Mouse (Mus musculus) midbrain, embryonic 16.5 days (tissue): Measurements from ENCODE around the gene Tbxa2r. TPM values are rescaled to one million over a fixed set of nuclear protein-coding genes. Genes with fewer than 3 reads are reported as not detected.

ENCODE experiments used
- ATAC-seq: fragments of 200-750 bp; cut with Nextera tagmentation; 2 replicates; pipeline ENCODE4 v1.8.0; 2017; ENCODE audit warnings: moderate TSS enrichment
- H3K27ac ChIP-seq: fragments of 300-500 bp; sonication (generic); 2 replicates; pipeline ENCODE4 v1.5.1; 2014; ENCODE audit warnings: mild to moderate bottlenecking, low read length, mixed read lengths
- H3K27me3 ChIP-seq: fragments of 300-500 bp; sonication (generic); 2 replicates; pipeline ENCODE4 v1.6.1; 2014; ENCODE audit warnings: low read depth, low read length, mixed read lengths; ENCODE audit not compliant: control insufficient read depth, insufficient read depth
- H3K36me3 ChIP-seq: fragments of 300-500 bp; sonication (generic); 2 replicates; pipeline ENCODE4 v1.6.1; 2014; ENCODE audit warnings: mild to moderate bottlenecking, low read length, moderate library complexity, mixed read lengths; ENCODE audit not compliant: control insufficient read depth, insufficient read depth
- H3K4me1 ChIP-seq: fragments of 300-500 bp; sonication (generic); 2 replicates; pipeline ENCODE4 v1.6.1; 2014; ENCODE audit warnings: mild to moderate bottlenecking, low read length, mixed read lengths; ENCODE audit not compliant: control insufficient read depth, insufficient read depth
- H3K4me2 ChIP-seq: fragments of 300-500 bp; sonication (generic); 2 replicates; pipeline ENCODE4 v1.6.1; 2014; ENCODE audit warnings: mild to moderate bottlenecking, low read length, mixed read lengths
- H3K4me3 ChIP-seq: fragments of 300-500 bp; sonication (generic); 2 replicates; pipeline ENCODE4 v1.5.1; 2014; ENCODE audit warnings: low read depth, mild to moderate bottlenecking, low read length, moderate library complexity, mixed read lengths
- H3K9ac ChIP-seq: fragments of 300-500 bp; sonication (generic); 2 replicates; pipeline ENCODE4 v1.6.1; 2014; ENCODE audit warnings: low read depth, low read length, mixed read lengths
- H3K9me3 ChIP-seq: fragments of 300-500 bp; sonication (generic); replicated peaks from 2 replicates; pipeline ENCODE4 v1.6.1; 2014; ENCODE audit warnings: mild to moderate bottlenecking, low read length, mixed read lengths; ENCODE audit not compliant: control insufficient read depth, poor library complexity, severe bottlenecking
- WGBS: fragments of 180-500 bp; shearing (Covaris S2); extraction: QIAGEN DNeasy Blood & Tissue Kit; methylation state at CpG from one replicate; pipeline ENCODE4 v1.1.7; 2014; 5-methylcytosine and 5-hydroxymethylcytosine counted together
- polyA plus RNA-seq: library from polyadenylated mRNA; unstranded; fragments of >200 nt; fragmentation: Nextera tagmentation; extraction: Ambion mirVana; gene quantifications from 2 replicates; pipeline ENCODE4 v1.2.1, GENCODE M21; 2015

The Tbxa2r gene
- polyA plus RNA-seq, 1 experiment from 2014 or later: 4.8 TPM

DNA sequence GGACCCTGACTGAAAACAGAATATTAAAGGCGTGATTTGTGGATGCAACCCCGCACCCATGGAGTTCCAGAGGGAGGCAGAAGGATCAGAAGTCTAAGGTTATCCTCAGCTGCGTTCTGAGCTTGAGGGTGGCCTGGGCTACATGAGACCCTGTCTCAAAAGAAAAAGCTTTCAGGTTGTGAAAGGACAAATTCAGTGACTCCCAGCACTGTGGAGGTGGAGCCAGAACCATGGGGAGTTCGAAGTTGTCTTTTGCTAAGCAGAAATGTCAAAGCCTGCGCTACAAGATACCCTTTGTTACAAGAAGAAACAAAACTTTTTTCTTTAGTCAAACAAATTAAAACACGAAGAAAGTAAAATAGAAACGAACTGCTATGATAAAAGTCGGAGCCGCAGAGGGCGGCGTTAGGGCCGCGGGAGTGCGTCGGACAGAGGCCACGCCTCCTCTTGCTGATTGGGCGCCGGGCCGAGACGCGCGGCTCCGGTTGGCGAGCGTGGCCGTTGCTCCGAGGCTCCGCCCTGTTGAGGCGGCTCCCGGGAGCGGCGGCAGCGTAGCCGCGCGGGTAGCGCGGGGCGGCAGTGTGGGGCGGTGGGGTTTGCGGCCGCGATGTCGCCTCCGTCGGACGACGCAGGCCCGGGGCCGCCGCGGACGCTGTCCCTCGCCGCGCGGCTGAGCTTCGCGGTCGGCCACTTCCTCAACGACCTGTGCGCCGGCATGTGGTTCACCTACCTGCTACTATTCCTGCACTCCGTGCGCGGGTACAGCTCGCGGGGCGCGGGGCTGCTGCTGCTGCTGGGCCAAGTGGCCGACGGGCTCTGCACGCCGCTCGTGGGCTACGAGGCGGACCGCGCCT, 28.7 kb downstream of the Tbxa2r start, which contains the start of gene Mfsd12:
TSS of gene Mfsd12 (plus strand) at position 501 of the 854 bp plus-strand sequence.
- H3K9me3 ChIP-seq: no peaks in the 10 kb centered on the region
- peak; percentile 90 for ATAC-seq
- H3K4me1 ChIP-seq: peaks cover 11% of the 10 kb centered on the region
- 2% methylated on average over 72 of the region's 79 CpGs for WGBS
- H3K27me3 ChIP-seq: no peaks in the 10 kb centered on the region
- H3K4me2 ChIP-seq: peak within 1 kb of the TSS; percentile 84
- peak within 1 kb of the TSS; percentile 75 for H3K4me3 ChIP-seq
- H3K27ac ChIP-seq: peak within 1 kb of the TSS; percentile 54; the same call in 1 of the 2 replicates
- no peaks in the 10 kb centered on the region; the same call in 1 of the 2 replicates for H3K36me3 ChIP-seq
- H3K9ac ChIP-seq: peak within 1 kb of the TSS; percentile 89

DNA sequence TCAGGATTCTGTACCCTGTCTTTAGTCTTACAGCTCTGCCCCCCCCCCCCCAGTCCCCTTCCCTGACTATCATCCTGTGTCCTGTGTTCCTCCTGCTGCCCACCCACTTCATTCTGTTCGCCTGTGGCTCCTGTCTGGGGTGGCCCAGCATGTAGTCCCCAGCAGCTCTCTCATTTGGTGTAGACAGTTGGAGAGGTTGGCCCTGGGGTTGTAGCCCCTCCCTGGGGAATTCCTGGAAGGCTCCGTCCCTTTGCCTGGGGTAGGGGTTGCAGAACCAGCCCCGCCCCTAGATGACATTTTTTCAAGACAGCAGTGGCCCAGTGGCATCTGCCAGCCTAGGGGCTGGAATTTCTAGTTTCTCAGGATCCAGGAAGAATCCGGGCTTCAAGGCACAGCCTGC, 29.7 kb downstream of the Tbxa2r start:
- H3K4me3 ChIP-seq: peak overlapping the region; percentile 75
- no peaks in the 10 kb centered on the region; the same call in 1 of the 2 replicates for H3K36me3 ChIP-seq
- peak overlapping the region; percentile 84 for H3K4me2 ChIP-seq
- H3K9ac ChIP-seq: peak overlapping the region; percentile 89
- no peak overlapping the region for H3K27ac ChIP-seq
- peaks cover 11% of the 10 kb centered on the region for H3K4me1 ChIP-seq
- no peaks in the 10 kb centered on the region for H3K27me3 ChIP-seq
- 31% methylated on average over 4 of the region's 4 CpGs for whole genome bisulfite sequencing
- ATAC-seq: no peak
- no peaks in the 10 kb centered on the region for H3K9me3 ChIP-seq

DNA sequence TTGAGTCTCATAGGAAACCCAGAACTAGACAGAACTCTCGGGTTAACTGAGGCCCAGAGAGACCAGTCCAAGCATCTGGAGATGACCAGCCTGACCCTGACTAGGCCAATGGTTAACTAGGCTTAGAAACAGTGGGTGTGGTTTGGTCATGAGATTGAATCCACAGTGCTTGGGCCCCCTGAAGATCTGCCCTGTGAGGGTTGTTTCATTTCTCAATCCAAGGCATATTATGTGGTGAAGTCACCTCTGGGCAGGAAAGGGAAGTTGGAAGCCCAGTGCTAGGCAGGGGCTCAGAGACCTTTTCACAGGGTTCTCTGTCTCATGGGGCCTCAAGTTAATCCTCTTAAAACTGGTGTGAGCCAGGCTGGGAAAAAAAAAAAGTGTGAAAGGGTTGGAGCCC, 30.3 kb downstream of the Tbxa2r start:
- Histone ChIP-seq H3K4me3 (no peak overlapping the region), H3K4me2 (peak overlapping the region; percentile 84), H3K27me3 (no peaks in the 10 kb centered on the region; the same call in 1 of the 2 replicates), H3K36me3 (no peaks in the 10 kb centered on the region; the same call in 1 of the 2 replicates), H3K27ac (no peak overlapping the region), H3K9me3 (no peaks in the 10 kb centered on the region), H3K4me1 (peaks cover 16% of the 10 kb centered on the region), H3K9ac (no peak overlapping the region)
- 71% methylated on average over 1 of the region's 1 CpGs for WGBS
- ATAC-seq: no peak

DNA sequence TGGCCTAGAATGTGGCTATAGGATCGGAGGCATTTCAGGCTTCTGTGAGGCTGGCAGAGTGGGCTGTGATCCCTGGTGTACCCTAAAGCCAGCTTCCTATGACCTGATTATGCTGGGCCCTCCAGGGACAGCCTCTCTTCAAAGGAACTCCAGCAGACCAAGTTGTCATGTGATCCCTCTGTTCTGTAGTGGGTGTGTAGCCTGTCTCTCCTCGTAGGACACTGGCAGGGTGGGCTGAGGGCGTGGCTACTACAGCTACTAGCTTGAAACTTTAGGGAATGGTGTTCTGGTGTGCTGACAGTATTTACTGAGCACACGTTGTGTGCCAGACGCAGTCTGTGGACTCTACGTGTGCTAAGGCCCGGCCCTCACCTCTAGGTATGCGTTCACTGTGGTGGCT, 32.2 kb downstream of the Tbxa2r start:
- no peaks in the 10 kb centered on the region for H3K9me3 ChIP-seq
- no peak overlapping the region for H3K27ac ChIP-seq
- no peaks in the 10 kb centered on the region; the same call in 1 of the 2 replicates for H3K27me3 ChIP-seq
- WGBS: 70% methylated on average over 8 of the region's 8 CpGs
- no peak overlapping the region for H3K9ac ChIP-seq
- H3K4me3 ChIP-seq: no peak overlapping the region
- no peak overlapping the region for H3K4me2 ChIP-seq
- no peaks in the 10 kb centered on the region; the same call in 1 of the 2 replicates for H3K36me3 ChIP-seq
- peaks cover 28% of the 10 kb centered on the region for H3K4me1 ChIP-seq
- no peak for ATAC-seq

DNA sequence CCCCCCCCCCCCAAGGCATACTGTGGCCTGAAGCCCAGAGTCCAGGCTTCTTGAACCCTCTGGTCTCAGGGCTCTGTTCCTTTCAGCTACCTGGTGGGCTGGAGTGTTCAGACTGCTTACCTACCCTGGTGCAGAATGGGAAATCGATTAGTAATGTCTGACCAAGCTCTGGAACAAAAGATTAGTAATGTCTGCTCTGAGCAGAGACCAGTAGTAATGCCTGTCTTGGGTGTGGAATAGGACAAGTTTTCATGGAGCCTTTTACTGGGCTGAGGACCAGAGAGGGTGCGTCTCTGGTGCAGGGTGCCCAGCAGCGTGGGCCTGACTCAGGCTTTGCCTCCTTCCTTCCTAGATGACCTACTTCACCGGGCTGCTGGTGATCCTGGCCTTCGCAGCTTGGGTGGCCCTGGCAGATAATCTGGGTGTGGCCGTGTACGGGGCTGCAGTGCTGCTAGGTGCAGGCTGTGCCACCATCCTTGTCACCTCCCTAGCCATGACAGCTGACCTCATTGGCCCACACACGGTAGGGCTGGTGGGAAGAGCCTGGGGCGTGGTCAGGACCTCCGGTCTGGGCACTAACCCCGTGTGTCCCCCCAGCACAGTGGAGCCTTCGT, 33.9 kb downstream of the Tbxa2r start:
- H3K9ac ChIP-seq: no peak overlapping the region
- H3K9me3 ChIP-seq: no peaks in the 10 kb centered on the region
- no peak overlapping the region for H3K4me2 ChIP-seq
- no peak overlapping the region for H3K4me3 ChIP-seq
- peaks cover 2% of the 10 kb centered on the region; the same call in 1 of the 2 replicates for H3K36me3 ChIP-seq
- 83% methylated on average over 12 of the region's 12 CpGs for WGBS
- H3K4me1 ChIP-seq: peaks cover 30% of the 10 kb centered on the region
- no peak overlapping the region for H3K27ac ChIP-seq
- no peaks in the 10 kb centered on the region; the same call in 1 of the 2 replicates for H3K27me3 ChIP-seq
- no peak for ATAC-seq

DNA sequence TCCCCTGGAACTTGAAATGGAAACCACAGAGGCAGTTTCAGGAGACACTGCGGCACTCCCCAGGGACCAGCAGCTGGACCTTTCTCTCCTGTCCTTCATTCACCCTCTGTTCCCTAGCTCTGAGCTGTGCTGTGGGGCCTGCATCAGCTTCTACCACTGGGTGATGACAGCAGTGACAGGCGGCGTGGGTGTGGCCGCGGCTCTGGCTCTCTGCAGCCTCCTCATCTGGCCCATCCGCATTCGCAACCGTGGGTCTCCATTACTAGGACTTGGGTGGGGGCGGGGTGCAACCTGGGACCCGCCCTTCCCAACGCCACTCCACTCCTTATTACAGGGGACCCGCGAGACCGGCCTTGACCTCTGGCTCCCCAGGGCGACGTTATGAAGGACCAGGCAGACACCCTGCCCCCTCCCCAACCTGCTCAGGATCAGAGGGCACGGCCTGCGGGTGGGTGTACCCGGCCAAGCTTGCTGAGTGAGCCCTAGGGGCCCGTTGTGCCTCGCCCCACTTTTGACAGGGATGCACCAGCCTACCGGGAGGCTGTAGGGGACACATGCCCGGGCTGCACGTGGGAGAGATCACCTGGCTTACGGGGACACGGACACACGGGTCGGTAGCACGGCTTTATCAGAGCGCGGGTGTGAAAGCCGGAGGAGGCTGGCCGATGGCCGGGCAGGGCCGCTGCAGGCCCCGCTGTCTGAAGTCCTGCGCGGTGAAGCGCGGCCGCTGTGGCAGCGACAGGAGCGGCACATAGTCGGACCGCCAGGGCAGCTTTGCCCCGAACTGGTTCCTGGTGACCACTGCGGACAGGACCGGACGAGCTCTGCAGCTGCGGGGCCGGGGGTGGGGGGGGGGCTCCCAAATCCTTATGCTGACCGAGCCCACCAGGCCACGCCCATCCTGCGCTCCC, 35.2 kb downstream of the Tbxa2r start:
- WGBS: 15% methylated on average over 54 of the region's 54 CpGs
- Histone ChIP-seq H3K9me3 (no peaks in the 10 kb centered on the region), H3K4me3 (peak overlapping the region; percentile 16; the same call in 1 of the 2 replicates), H3K4me2 (peak overlapping the region; percentile 43), H3K36me3 (peaks cover 14% of the 10 kb centered on the region), H3K27ac (no peak overlapping the region), H3K9ac (peak overlapping the region; percentile 41), H3K27me3 (no peaks in the 10 kb centered on the region; the same call in 1 of the 2 replicates), H3K4me1 (peaks cover 21% of the 10 kb centered on the region)
- ATAC-seq: no peak

DNA sequence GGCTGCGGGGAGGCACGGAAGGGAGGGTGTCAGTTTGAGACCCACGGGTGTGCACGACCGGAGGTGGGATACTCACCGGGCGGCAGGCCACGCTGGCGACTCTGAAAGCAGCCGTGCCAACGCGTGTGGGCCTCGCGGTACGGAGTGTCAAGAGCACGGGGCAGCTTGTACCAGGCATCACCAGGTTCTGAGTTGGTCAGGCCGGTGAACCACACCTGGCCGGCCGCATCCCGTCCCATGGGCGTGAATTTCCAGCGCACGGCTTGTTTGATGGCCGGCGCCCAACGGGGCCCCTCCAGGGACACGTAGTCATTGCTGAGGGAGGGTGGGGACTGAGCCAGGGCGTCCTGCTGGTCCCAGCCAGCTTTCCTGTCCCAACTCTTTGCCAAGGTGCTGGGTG, 36.1 kb downstream of the Tbxa2r start:
- H3K27me3 ChIP-seq: no peaks in the 10 kb centered on the region; the same call in 1 of the 2 replicates
- H3K4me1 ChIP-seq: peaks cover 18% of the 10 kb centered on the region
- 11% methylated on average over 28 of the region's 28 CpGs for WGBS
- H3K36me3 ChIP-seq: peaks cover 22% of the 10 kb centered on the region
- peak overlapping the region; percentile 16; the same call in 1 of the 2 replicates for H3K4me3 ChIP-seq
- no peak overlapping the region for H3K27ac ChIP-seq
- peak overlapping the region; percentile 43 for H3K4me2 ChIP-seq
- H3K9ac ChIP-seq: no peak overlapping the region; the same call in 1 of the 2 replicates
- ATAC-seq: no peak
- H3K9me3 ChIP-seq: no peaks in the 10 kb centered on the region

DNA sequence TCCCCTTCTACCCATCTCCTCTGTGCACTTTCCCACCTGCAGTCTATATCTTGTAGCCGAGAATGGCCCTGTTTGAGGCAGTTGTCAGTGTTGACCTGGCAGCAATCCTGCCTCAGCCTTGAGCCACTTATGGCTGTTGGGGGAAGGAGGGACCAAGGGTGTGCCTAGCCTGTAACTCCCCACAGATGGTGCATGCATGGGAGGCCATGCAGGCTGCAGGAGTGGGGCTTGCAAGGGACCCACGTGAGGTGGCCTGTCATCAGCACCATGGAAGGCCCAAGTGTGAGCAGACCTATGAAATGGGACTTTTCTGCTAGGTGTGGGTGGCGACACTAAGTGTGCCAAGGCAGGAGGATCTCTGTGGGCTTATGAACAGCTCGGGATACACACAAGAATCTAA, 36.5 kb downstream of the Tbxa2r start:
- no peak overlapping the region for H3K4me2 ChIP-seq
- ATAC-seq: no peak; the same call in 1 of the 2 replicates

More for the DNA sequence above, 36.5 kb downstream of the Tbxa2r start:
- WGBS: 36% methylated on average over 4 of the region's 4 CpGs
- H3K4me3 ChIP-seq: no peak overlapping the region
- H3K9ac ChIP-seq: no peak overlapping the region
- H3K4me1 ChIP-seq: peaks cover 18% of the 10 kb centered on the region
- peaks cover 24% of the 10 kb centered on the region for H3K36me3 ChIP-seq
- no peaks in the 10 kb centered on the region for H3K9me3 ChIP-seq
- no peak overlapping the region for H3K27ac ChIP-seq
- no peaks in the 10 kb centered on the region; the same call in 1 of the 2 replicates for H3K27me3 ChIP-seq
